Mouse (Mus musculus) gastrocnemius, adult 2 months (tissue): ENCODE results near the gene Ano2. TPM values are rescaled to one million over a fixed set of nuclear protein-coding genes. Genes with fewer than 3 reads are reported as not detected.

Experiments
- DNase-seq: peaks from one replicate; pipeline ENCODE4 v3.0.0; 2022
- H3K27ac ChIP-seq: fragments of 200-600 bp; 2 replicates; pipeline ENCODE4 v1.8.1; 2022; ENCODE audit warnings: mild to moderate bottlenecking
- H3K4me3 ChIP-seq: fragments of 200-600 bp; 2 replicates; pipeline ENCODE4 v1.8.1; 2022; ENCODE audit warnings: mild to moderate bottlenecking, moderate library complexity
- CTCF ChIP-seq: fragments of 200-600 bp; IDR thresholded peaks from 2 replicates; pipeline ENCODE4 v1.8.1; 2022; ENCODE audit warnings: antibody characterized with exemption, mild to moderate bottlenecking, moderate library complexity
- intact Hi-C: fragments of 180-260 bp; cut with DNase I; formaldehyde crosslinking; loops from one replicate; pipeline ENCODE4 v1.15.1; 2025
- total RNA-seq, 2 experiments: library from RNA; stranded (reverse); gene quantifications; 2 replicates each; pipeline ENCODE4 v1.2.3; 2021

The Ano2 gene
- total RNA-seq, 2 experiments from 2014 or later: not detected

- no peak overlapping the region for H3K4me3 ChIP-seq
- intact Hi-C loops: no loop called here
- H3K27ac ChIP-seq: no peak overlapping the region
- no peak for TF ChIP-seq CTCF
- DNase-seq: no peak
Observed at GRCm38 (mm10) chr6:125685420-125685819, 4.8 kb upstream of the Ano2 start.

- TF ChIP-seq CTCF: no peak
- H3K4me3 ChIP-seq: no peak overlapping the region
- no peak for DNase-seq
- H3K27ac ChIP-seq: no peak overlapping the region
- intact Hi-C loops: no loop called here
Observed at GRCm38 (mm10) chr6:125687986-125688385, 2.2 kb upstream of the Ano2 start.

DNA sequence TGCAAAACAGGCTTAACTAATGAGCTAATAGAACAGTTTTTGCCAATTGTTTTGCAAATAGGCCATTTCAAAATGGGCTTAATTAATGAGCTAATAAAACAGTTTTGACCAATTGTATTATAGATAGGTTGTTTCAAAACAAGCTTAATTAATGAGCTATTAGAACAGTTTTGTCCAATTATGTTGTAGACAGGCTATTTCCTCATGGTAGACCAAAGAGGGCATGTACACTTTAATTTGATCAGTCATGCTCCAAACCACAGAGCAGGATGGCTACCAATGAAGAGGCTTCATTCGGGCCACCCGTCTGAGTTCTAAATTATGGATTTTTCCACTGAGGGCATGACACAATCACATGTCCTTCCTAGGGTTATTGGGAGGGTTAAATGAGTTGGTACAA lies 10.9 kb downstream of the Ano2 start:
- DNase-seq: no peak
- no peak overlapping the region for H3K27ac ChIP-seq
- TF ChIP-seq CTCF: no peak
- intact Hi-C loops: no loop called here
- no peak overlapping the region for H3K4me3 ChIP-seq

DNA sequence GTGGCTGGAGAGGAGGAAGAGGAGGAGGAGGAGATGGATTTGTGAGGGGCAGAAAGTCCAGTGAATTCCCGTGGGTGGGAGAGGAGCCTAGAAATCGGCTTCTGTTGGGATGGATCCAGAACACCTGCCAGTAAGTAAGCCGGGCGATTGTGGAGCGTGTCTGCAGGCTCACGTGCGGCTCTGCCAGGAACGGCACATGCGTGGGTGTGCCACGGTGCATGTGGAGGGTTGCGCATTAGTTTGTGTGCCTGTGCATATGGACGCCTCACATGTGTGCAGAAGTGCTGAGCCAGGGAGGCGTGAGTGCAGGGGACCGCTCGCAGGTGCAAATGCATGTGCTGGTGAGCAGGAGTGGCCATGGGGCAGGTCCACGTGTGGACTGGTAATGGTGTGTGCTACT lies 21.0 kb downstream of the Ano2 start:
- Histone ChIP-seq H3K4me3 (no peak overlapping the region), H3K27ac (no peak overlapping the region)
- intact Hi-C loops: no loop called here
- no peak for TF ChIP-seq CTCF
- no peak for DNase-seq

GRCm38 (mm10) chr6:125726408-125726807 lies 36.2 kb downstream of the Ano2 start:
- intact Hi-C loops: no loop called here
- TF ChIP-seq CTCF: peak; percentile 21; the same call in 1 of the 2 replicates
- no peak for DNase-seq

DNA sequence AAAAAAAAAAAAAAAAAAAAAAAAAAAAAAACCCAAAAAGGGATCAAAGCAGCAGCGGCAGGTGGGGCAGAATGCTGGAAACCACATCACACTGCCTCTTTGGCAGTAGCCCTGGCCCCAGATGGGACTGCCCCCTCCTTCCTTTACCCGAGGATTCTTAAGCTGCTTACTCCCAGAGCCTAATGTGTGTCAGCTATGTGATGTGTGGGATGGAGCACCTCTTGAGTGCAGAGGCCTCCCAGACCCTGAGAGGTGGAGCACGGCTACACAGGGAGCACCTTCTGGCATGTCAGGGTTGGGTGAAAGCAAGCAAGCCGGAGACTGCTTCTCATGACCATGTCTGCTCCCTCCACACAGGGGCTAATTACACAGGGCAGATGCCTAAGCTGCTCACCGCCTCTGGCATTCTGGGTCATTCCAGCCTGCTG lies 37.3 kb downstream of the Ano2 start:
- no peak overlapping the region for H3K27ac ChIP-seq
- H3K4me3 ChIP-seq: no peak overlapping the region
- no peak for TF ChIP-seq CTCF
- no peak for DNase-seq
- intact Hi-C loops: no loop called here

More at GRCm38 (mm10) chr6:125726408-125726807, 36.2 kb downstream of the Ano2 start:
- no peak overlapping the region for H3K27ac ChIP-seq
- no peak overlapping the region for H3K4me3 ChIP-seq

GRCm38 (mm10) chr6:125729471-125729870 lies 39.3 kb downstream of the Ano2 start:
- DNase-seq: no peak
- no peak for TF ChIP-seq CTCF
- intact Hi-C loops: no loop called here

DNA sequence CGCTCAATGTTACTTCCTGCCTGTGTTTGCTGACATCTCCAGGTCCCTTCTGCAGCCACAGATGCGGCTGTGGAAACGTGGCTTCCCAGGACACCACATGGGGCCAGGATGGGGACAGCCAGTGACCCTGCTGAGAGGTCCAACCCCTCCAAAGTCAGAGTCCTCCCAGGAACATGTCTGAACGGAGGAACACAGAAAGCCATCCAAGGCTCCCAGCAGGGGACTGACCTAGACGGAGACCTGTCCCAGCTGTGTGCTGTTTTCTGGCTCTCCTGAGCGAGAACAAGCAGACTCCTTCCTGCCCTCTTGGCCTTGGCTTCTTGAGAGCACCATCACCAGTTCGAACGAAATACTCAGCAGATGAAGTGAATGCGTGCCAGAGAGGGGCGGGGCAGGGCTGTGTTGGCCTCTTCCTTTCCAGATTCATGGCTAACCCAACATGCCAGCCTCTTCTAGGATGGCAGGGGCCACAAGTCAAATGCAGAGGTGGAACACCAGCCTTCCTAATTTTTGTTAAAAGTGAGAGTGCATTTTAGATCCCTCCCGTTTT lies 39.8 kb downstream of the Ano2 start:
- intact Hi-C loops: no loop called here
- H3K27ac ChIP-seq: no peak overlapping the region
- no peak for TF ChIP-seq CTCF
- DNase-seq: no peak
- H3K4me3 ChIP-seq: no peak overlapping the region

More at GRCm38 (mm10) chr6:125729471-125729870, 39.3 kb downstream of the Ano2 start:
- no peak overlapping the region for H3K4me3 ChIP-seq
- no peak overlapping the region for H3K27ac ChIP-seq

DNA sequence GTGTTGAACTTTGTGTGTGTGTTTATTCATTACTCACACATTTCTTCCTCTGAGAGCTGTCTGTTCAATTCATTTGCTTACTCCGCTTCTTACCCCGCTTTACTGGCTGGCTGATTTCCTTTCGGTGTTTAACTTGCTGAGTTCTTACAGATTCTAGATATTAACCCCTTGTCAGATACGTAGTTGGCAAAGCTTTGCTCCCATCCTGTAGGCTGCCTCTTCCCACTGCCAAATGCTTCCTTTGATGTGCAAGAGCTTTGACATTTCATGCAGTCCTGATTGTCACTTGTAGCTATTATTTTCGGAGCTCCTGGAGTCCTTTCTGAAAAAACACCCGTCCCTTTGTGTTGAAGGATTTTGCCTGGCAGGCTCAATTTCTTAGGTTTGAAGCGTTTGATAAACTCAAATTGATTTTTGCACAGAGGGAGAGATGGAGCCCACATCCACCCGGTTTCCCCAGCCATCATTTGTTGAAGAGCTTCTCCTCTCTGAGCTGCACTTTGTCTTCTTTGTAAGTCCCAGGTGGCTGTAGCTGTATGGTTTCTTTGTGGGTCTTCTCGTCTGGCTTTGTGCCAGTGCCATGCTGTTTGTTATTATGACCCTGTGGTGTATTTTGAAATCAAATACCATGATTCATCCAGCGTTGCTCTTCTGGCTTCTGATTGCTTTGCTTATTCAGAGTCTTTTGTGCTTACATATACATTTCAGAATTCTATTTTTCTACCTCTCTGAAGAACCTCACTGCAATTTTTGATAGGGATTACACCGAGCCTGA lies 47.5 kb downstream of the Ano2 start:
- intact Hi-C loops: no loop called here
- DNase-seq: no peak
- H3K27ac ChIP-seq: no peak overlapping the region
- no peak for TF ChIP-seq CTCF
- H3K4me3 ChIP-seq: no peak overlapping the region

DNA sequence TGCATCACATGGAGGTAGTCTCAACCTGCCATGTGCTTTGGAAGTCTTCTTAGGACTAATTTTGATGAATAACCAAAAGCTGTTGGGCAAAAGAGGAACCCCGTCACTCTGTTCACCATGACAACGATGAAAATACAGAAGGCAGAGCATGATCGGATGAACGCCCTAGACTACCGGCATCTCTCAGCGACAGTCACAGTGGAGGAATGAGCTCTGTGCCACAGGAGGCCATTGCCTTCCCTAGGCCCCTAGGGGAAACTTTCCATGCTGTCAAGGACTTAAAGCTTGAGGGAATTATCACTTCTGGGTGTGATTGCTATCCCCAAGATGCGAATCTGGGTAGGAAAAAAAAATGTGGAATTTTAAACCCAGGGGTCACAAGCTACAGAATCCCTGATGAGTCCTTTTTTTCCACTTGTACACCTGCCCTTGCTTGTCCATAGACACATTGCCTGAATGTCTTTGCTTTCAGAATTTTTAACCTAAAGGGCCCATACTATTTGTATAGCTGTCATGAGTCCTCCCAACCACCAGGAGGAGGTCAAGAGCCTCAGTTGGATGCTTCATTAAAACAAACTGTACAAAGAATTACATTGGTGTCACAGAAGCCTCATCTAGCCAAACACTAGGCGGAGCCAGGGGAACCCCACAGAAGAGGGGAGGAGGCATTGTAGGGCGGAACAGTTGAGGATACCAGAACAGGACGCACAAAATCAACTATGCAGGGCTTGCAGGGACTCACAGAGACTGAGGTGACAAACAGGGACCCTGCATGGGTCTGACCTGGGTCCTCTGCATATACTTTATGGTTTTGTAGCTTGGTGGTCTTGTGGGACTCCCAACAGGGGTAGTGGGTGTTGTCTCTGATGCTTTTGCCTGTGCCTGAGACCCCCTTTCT lies 53.2 kb downstream of the Ano2 start:
- intact Hi-C loops: no loop called here
- TF ChIP-seq CTCF: peak; percentile 47
- H3K27ac ChIP-seq: no peak overlapping the region
- DNase-seq: no peak
- no peak overlapping the region for H3K4me3 ChIP-seq

- Histone ChIP-seq H3K4me3 (no peak overlapping the region), H3K27ac (peak overlapping the region; percentile 6; the same call in 1 of the 2 replicates)
- no peak for TF ChIP-seq CTCF
- intact Hi-C loops: no loop called here
- peak; percentile 38 for DNase-seq
Observed at GRCm38 (mm10) chr6:125747322-125747930, 57.2 kb downstream of the Ano2 start.

- intact Hi-C loops: no loop called here
- no peak for DNase-seq
- no peak overlapping the region for H3K4me3 ChIP-seq
- H3K27ac ChIP-seq: no peak overlapping the region
- TF ChIP-seq CTCF: no peak
Observed at GRCm38 (mm10) chr6:125748646-125749045, 58.4 kb downstream of the Ano2 start.
